Mouse (Mus musculus): Measurements from ENCODE around the gene Taf15. TPM values are rescaled to one million over a fixed set of nuclear protein-coding genes. Genes with fewer than 3 reads are reported as not detected.
"Not testable (repeated sequence)": the region's sequence is repeated elsewhere in the genome, so short reads cannot be mapped to it uniquely, and the experiment has no call there.

Taf15 gene
- polyA plus RNA-seq, 1 experiment from 2014 or later = 11.1 TPM

GRCm38 (mm10) chr11:83538705-83539314 lies 65.9 kb downstream of the Taf15 start:
- 68% methylated on average over 3 of the region's 3 CpGs for WGBS
- Histone ChIP-seq H3K9ac (no peak overlapping the region), H3K36me3 (no peaks in the 10 kb centered on the region), H3K27ac (replicated peaks) (no peak overlapping the region), H3K4me3 (replicated peaks) (no peak overlapping the region), H3K9me3 (replicated peaks) (no peaks in the 10 kb centered on the region), H3K27me3 (no peaks in the 10 kb centered on the region), H3K4me1 (peaks cover 13% of the 10 kb centered on the region), H3K4me2 (replicated peaks) (no peak overlapping the region)
- no peak for ATAC-seq (ENCODE audit: insufficient number of reproducible peaks, low FRiP score, low TSS enrichment, low read depth)

GRCm38 (mm10) chr11:83540931-83541330 lies 68.0 kb downstream of the Taf15 start:
- H3K36me3 ChIP-seq = no peaks in the 10 kb centered on the region
- 68% methylated on average over 2 of the region's 2 CpGs for WGBS
- no peaks in the 10 kb centered on the region for H3K4me1 ChIP-seq
- H3K27me3 ChIP-seq = no peaks in the 10 kb centered on the region
- no peak overlapping the region for H3K4me2 ChIP-seq (replicated peaks)
- no peak overlapping the region for H3K4me3 ChIP-seq (replicated peaks)
- ATAC-seq (ENCODE audit: insufficient number of reproducible peaks, low FRiP score, low TSS enrichment, low read depth) = no peak
- no peak overlapping the region for H3K27ac ChIP-seq (replicated peaks)
- no peak overlapping the region for H3K9ac ChIP-seq
- no peaks in the 10 kb centered on the region for H3K9me3 ChIP-seq (replicated peaks)

GRCm38 (mm10) chr11:83541415-83541814 lies 68.5 kb downstream of the Taf15 start:
- no peak overlapping the region for H3K4me3 ChIP-seq (replicated peaks)
- 88% methylated on average over 3 of the region's 3 CpGs for WGBS
- no peak for ATAC-seq (ENCODE audit: insufficient number of reproducible peaks, low FRiP score, low TSS enrichment, low read depth)
- no peak overlapping the region for H3K9ac ChIP-seq
- H3K4me2 ChIP-seq (replicated peaks) = no peak overlapping the region
- H3K27me3 ChIP-seq = no peaks in the 10 kb centered on the region
- H3K4me1 ChIP-seq = no peaks in the 10 kb centered on the region
- no peak overlapping the region for H3K27ac ChIP-seq (replicated peaks)
- H3K9me3 ChIP-seq (replicated peaks) = no peaks in the 10 kb centered on the region
- H3K36me3 ChIP-seq = no peaks in the 10 kb centered on the region

GRCm38 (mm10) chr11:83544214-83544613 lies 71.3 kb downstream of the Taf15 start:
- H3K36me3 ChIP-seq = no peaks in the 10 kb centered on the region
- no peak overlapping the region for H3K4me2 ChIP-seq (replicated peaks)
- H3K27me3 ChIP-seq = no peaks in the 10 kb centered on the region
- H3K4me1 ChIP-seq = no peaks in the 10 kb centered on the region
- H3K9me3 ChIP-seq (replicated peaks) = no peaks in the 10 kb centered on the region
- 51% methylated on average over 3 of the region's 3 CpGs for WGBS
- no peak overlapping the region for H3K4me3 ChIP-seq (replicated peaks)
- ATAC-seq (ENCODE audit: insufficient number of reproducible peaks, low FRiP score, low TSS enrichment, low read depth) = no peak
- no peak overlapping the region for H3K9ac ChIP-seq
- H3K27ac ChIP-seq (replicated peaks) = no peak overlapping the region

- Histone ChIP-seq H3K9me3 (replicated peaks) (no peaks in the 10 kb centered on the region), H3K4me1 (no peaks in the 10 kb centered on the region), H3K27ac (replicated peaks) (no peak overlapping the region), H3K27me3 (no peaks in the 10 kb centered on the region), H3K4me3 (replicated peaks) (no peak overlapping the region), H3K36me3 (no peaks in the 10 kb centered on the region), H3K4me2 (replicated peaks) (no peak overlapping the region), H3K9ac (no peak overlapping the region)
- 86% methylated on average over 5 of the region's 5 CpGs for WGBS
- no peak for ATAC-seq (ENCODE audit: insufficient number of reproducible peaks, low FRiP score, low TSS enrichment, low read depth)
These were observed 77.3 kb downstream of the Taf15 start for GRCm38 (mm10) chr11:83550186-83550632.

- WGBS = 82% methylated on average over 7 of the region's 7 CpGs
- not testable (repeated sequence) for ATAC-seq (ENCODE audit: insufficient number of reproducible peaks, low FRiP score, low TSS enrichment, low read depth)
These were observed 78.2 kb downstream of the Taf15 start for GRCm38 (mm10) chr11:83551037-83551436.

GRCm38 (mm10) chr11:83551668-83552067 lies 78.8 kb downstream of the Taf15 start:
- Histone ChIP-seq H3K9me3 (replicated peaks) (no peaks in the 10 kb centered on the region), H3K27ac (replicated peaks) (no peak overlapping the region), H3K4me1 (no peaks in the 10 kb centered on the region), H3K36me3 (no peaks in the 10 kb centered on the region), H3K4me2 (replicated peaks) (no peak overlapping the region), H3K4me3 (replicated peaks) (no peak overlapping the region), H3K27me3 (no peaks in the 10 kb centered on the region), H3K9ac (no peak overlapping the region)
- 81% methylated on average over 5 of the region's 5 CpGs for WGBS
- no peak for ATAC-seq (ENCODE audit: insufficient number of reproducible peaks, low FRiP score, low TSS enrichment, low read depth)

More at GRCm38 (mm10) chr11:83551037-83551436, 78.2 kb downstream of the Taf15 start:
- not testable (repeated sequence) for H3K9ac ChIP-seq; H3K4me1 ChIP-seq; H3K9me3 ChIP-seq (replicated peaks); H3K27me3 ChIP-seq; H3K4me3 ChIP-seq (replicated peaks); H3K4me2 ChIP-seq (replicated peaks); H3K27ac ChIP-seq (replicated peaks); H3K36me3 ChIP-seq

Other genes with a start within 250 kb of the Taf15 start
- gene Slfn14, start 186.4 kb upstream of the Taf15 start, polyA plus RNA-seq (2015; fragmentation: Nextera tagmentation; extraction: Ambion mirVana) = 0.05 and 0.14 TPM in 2 replicates
- 47.3 and 53.9 TPM in 2 replicates for gene Ap2b1, start 174.1 kb upstream of the Taf15 start, polyA plus RNA-seq (2015; fragmentation: Nextera tagmentation; extraction: Ambion mirVana)
- 14.1 and 14.4 TPM in 2 replicates for gene Pex12, start 170.5 kb upstream of the Taf15 start, polyA plus RNA-seq (2015; fragmentation: Nextera tagmentation; extraction: Ambion mirVana)
- gene Rasl10b, start 63.9 kb upstream of the Taf15 start, polyA plus RNA-seq (2015; fragmentation: Nextera tagmentation; extraction: Ambion mirVana) = 3.2 and 3.9 TPM in 2 replicates
- gene Gas2l2, start 43.6 kb upstream of the Taf15 start, polyA plus RNA-seq (2015; fragmentation: Nextera tagmentation; extraction: Ambion mirVana) = 0.64 and 0.91 TPM in 2 replicates
- 0.57 and 0.58 TPM in 2 replicates for gene 1700020L24Rik, start 35.4 kb upstream of the Taf15 start, polyA plus RNA-seq (2015; fragmentation: Nextera tagmentation; extraction: Ambion mirVana)
- gene Mmp28, start 10.0 kb upstream of the Taf15 start, polyA plus RNA-seq (2015; fragmentation: Nextera tagmentation; extraction: Ambion mirVana) = 2.6 and 3.2 TPM in 2 replicates
- not detected in 2 replicates for gene Heatr9, start 49.1 kb downstream of the Taf15 start, polyA plus RNA-seq (2015; fragmentation: Nextera tagmentation; extraction: Ambion mirVana)
- gene Ccl5, start 57.4 kb downstream of the Taf15 start, polyA plus RNA-seq (2015; fragmentation: Nextera tagmentation; extraction: Ambion mirVana) = 0.35 and 0.70 TPM in 2 replicates
- 7.6 and 8.5 TPM in 2 replicates for gene Ccl9, start 105.5 kb downstream of the Taf15 start, polyA plus RNA-seq (2015; fragmentation: Nextera tagmentation; extraction: Ambion mirVana)
- 5.1 and 5.3 TPM in 2 replicates for gene Ccl6, start 120.0 kb downstream of the Taf15 start, polyA plus RNA-seq (2015; fragmentation: Nextera tagmentation; extraction: Ambion mirVana)
- gene Rpl9-ps1, start 172.5 kb downstream of the Taf15 start, polyA plus RNA-seq (2015; fragmentation: Nextera tagmentation; extraction: Ambion mirVana) = not detected in 2 replicates
- gene Ccl3, start 176.3 kb downstream of the Taf15 start, polyA plus RNA-seq (2015; fragmentation: Nextera tagmentation; extraction: Ambion mirVana) = 0.96 and 1.1 TPM in 2 replicates
- gene Ccl4, start 189.5 kb downstream of the Taf15 start, polyA plus RNA-seq (2015; fragmentation: Nextera tagmentation; extraction: Ambion mirVana) = 0.44 and 0.63 TPM in 2 replicates
- 3.2 and 3.3 TPM in 2 replicates for gene Wfdc17, start 230.9 kb downstream of the Taf15 start, polyA plus RNA-seq (2015; fragmentation: Nextera tagmentation; extraction: Ambion mirVana)
- gene Wfdc18, start 235.9 kb downstream of the Taf15 start, polyA plus RNA-seq (2015; fragmentation: Nextera tagmentation; extraction: Ambion mirVana) = 16.8 and 42.7 TPM in 2 replicates

Data from embryonic facial prominence, embryonic 15.5 days (tissue).